Mouse (Mus musculus) ES-E14 (cell line): ENCODE measurements around the gene Fermt3.

Experiments
- CHD2 ChIP-seq: IDR thresholded peaks from 2 replicates; pipeline ENCODE4 v1.6.1; 2014; ENCODE audit warnings: mild to moderate bottlenecking, low read depth, low read length, inconsistent platforms
- HCFC1 ChIP-seq: IDR thresholded peaks from 2 replicates; pipeline ENCODE4 v1.6.1; 2012; ENCODE audit warnings: low read length, inconsistent platforms, borderline replicate concordance; ENCODE audit not compliant: insufficient read depth
- MAFK ChIP-seq: IDR thresholded peaks from 2 replicates; pipeline ENCODE4 v1.6.1; 2014; ENCODE audit warnings: mild to moderate bottlenecking, low read depth, low read length, inconsistent platforms; ENCODE audit not compliant: insufficient read depth
- ZC3H11A ChIP-seq: IDR thresholded peaks from 2 replicates; pipeline ENCODE4 v1.6.1; 2012; ENCODE audit warnings: low read depth, mild to moderate bottlenecking, inconsistent platforms, low read length, borderline replicate concordance
- ZNF384 ChIP-seq: IDR thresholded peaks from 2 replicates; pipeline ENCODE4 v1.6.1; 2012; ENCODE audit warnings: low read depth, low read length, inconsistent platforms

GRCm38 (mm10) chr19:6949951-6950350 lies 69.3 kb downstream of the Fermt3 start:
- TF ChIP-seq ZNF384 = no peak
- no peak for TF ChIP-seq ZC3H11A
- TF ChIP-seq MAFK = no peak
- no peak for TF ChIP-seq HCFC1
- TF ChIP-seq CHD2 = no peak
